Mouse (Mus musculus) liver, postnatal 0 days (tissue): ENCODE measurements around the gene Exd2. TPM values are rescaled to one million over a fixed set of nuclear protein-coding genes. Genes with fewer than 3 reads are reported as not detected.

Experiments used
- ATAC-seq: fragments of 200-750 bp; cut with Nextera tagmentation; 2 replicates; pipeline ENCODE4 v1.8.0; 2017; ENCODE audit warnings: mild to moderate bottlenecking, moderate library complexity
- DNase-seq: peaks from one replicate; pipeline ENCODE4 v3.0.0-alpha.2; 2016
- H3K27ac ChIP-seq: fragments of 300-500 bp; sonication (generic); 2 replicates; pipeline ENCODE4 v1.5.1; 2014; ENCODE audit warnings: antibody characterized with exemption, moderate library complexity, mild to moderate bottlenecking, low read depth
- H3K27me3 ChIP-seq: fragments of 300-500 bp; sonication (generic); 2 replicates; pipeline ENCODE4 v1.6.1; 2014; ENCODE audit warnings: low read length, control low read depth, mixed read lengths; ENCODE audit not compliant: insufficient read depth
- H3K36me3 ChIP-seq: fragments of 300-500 bp; sonication (generic); replicated peaks from 2 replicates; pipeline ENCODE4 v1.6.1; 2014; ENCODE audit warnings: mild to moderate bottlenecking, control low read depth, low read length, moderate library complexity, mixed read lengths; ENCODE audit not compliant: insufficient read depth
- H3K4me1 ChIP-seq: fragments of 300-500 bp; sonication (generic); 2 replicates; pipeline ENCODE4 v1.6.1; 2014; ENCODE audit warnings: antibody characterized with exemption, mild to moderate bottlenecking, control low read depth; ENCODE audit not compliant: insufficient read depth
- H3K4me2 ChIP-seq: fragments of 300-500 bp; sonication (generic); 2 replicates; pipeline ENCODE4 v1.6.1; 2014; ENCODE audit warnings: low read depth, mild to moderate bottlenecking, low read length, moderate library complexity, mixed read lengths
- H3K4me3 ChIP-seq: fragments of 300-500 bp; sonication (generic); 2 replicates; pipeline ENCODE4 v1.5.1; 2014; ENCODE audit warnings: low read depth, low read length
- H3K9ac ChIP-seq: fragments of 300-500 bp; sonication (generic); replicated peaks from 2 replicates; pipeline ENCODE4 v1.6.1; 2014; ENCODE audit warnings: mild to moderate bottlenecking, moderate library complexity
- H3K9me3 ChIP-seq: fragments of 300-500 bp; sonication (generic); 2 replicates; pipeline ENCODE4 v1.6.1; 2016; ENCODE audit warnings: mild to moderate bottlenecking, control low read depth, low read length, mixed read lengths
- CTCF ChIP-seq: sonication (generic); IDR thresholded peaks from 2 replicates; pipeline ENCODE4 v1.5.1; 2016; ENCODE audit warnings: antibody characterized with exemption, low read depth
- EP300 ChIP-seq: IDR thresholded peaks from 2 replicates; pipeline ENCODE4 v1.6.1; 2016; ENCODE audit warnings: antibody characterized with exemption, low read depth, mild to moderate bottlenecking
- WGBS: fragments of 180-500 bp; shearing (Covaris S2); extraction: QIAGEN DNeasy Blood & Tissue Kit; methylation state at CpG from one replicate; pipeline ENCODE4 v1.1.7; 2014; ENCODE audit not compliant: insufficient replicate concordance; 5-methylcytosine and 5-hydroxymethylcytosine counted together
- polyA plus RNA-seq: library from polyadenylated mRNA; unstranded; fragments of >200 nt; fragmentation: Nextera tagmentation; extraction: Ambion mirVana; gene quantifications from 2 replicates; pipeline ENCODE4 v1.2.1, GENCODE M21; 2015

Exd2 gene
- polyA plus RNA-seq, 1 experiment from 2014 or later, result 3.6 TPM

DNA sequence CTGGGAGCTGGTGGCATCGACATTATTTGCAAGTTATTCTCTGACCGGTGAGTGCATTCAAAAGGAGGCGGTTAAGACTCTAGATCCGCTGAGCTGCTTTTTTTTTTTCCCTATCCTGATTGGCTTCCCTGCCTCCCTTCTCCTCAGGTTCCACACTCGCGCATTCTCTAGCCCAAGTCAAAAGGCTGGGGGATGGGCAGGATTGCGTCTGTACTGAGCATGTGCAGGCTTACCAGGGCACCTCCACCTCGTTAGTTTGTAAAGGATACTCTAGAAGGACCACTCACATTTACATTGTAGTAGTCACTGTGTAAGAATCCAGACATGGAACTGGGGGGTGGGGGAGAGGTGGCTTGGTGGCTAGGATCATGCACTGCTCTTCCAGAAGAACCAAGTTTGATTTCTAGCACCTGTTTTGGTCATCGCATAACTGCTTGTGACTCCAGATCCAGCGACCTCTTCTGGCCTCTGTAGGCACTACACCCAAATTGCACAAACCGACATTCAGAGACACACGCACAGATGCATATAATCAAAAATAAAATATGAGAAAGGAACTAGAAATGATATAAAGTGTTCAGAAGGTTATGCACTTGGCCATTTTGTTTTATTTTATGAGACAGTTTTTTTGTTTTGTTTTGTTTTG lies 61.5 kb downstream of the Exd2 start:
- peaks cover 47% of the 10 kb centered on the region for H3K27me3 ChIP-seq

DNA sequence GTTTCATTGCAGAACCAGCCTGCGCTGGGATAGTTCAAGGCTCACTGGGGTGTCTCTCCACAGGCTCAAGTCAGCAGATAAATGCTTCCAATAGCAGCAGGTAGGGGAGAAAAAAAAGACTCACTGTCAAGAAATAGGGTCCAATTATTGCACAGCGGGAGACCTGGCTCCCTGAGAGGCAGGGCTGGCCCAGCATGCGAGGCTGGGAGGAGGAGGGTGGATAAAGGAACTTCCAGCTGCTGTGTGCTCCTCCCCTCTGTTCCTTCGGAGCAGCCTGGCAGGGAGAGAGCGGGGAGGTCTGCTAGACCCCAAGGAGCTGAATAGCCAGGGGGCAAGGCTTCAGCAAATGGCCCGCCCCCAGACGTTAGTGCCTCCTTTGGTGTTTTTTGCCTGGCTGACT lies 62.6 kb downstream of the Exd2 start:
- TF ChIP-seq CTCF, result no peak
- TF ChIP-seq EP300, result no peak
- ATAC-seq (no peak), DNase-seq (no peak)
- no peaks in the 10 kb centered on the region for H3K36me3 ChIP-seq
- H3K27me3 ChIP-seq, result peaks cover 36% of the 10 kb centered on the region
- H3K4me1 ChIP-seq, result no peaks in the 10 kb centered on the region
- no peak overlapping the region for H3K4me2 ChIP-seq
- H3K4me3 ChIP-seq, result no peak overlapping the region
- 29% methylated on average over 7 of the region's 7 CpGs for WGBS
- H3K27ac ChIP-seq, result no peak overlapping the region
- no peak overlapping the region for H3K9ac ChIP-seq
- H3K9me3 ChIP-seq, result no peaks in the 10 kb centered on the region

More for the DNA sequence above, 61.5 kb downstream of the Exd2 start:
- Histone ChIP-seq H3K4me1 (peaks cover under 1% of the 10 kb centered on the region; the same call in 1 of the 2 replicates), H3K4me3 (no peak overlapping the region), H3K9ac (no peak overlapping the region), H3K9me3 (no peaks in the 10 kb centered on the region), H3K4me2 (no peak overlapping the region), H3K27ac (no peak overlapping the region), H3K36me3 (no peaks in the 10 kb centered on the region)
- ATAC-seq, result no peak
- WGBS, result 36% methylated on average over 12 of the region's 12 CpGs
- TF ChIP-seq CTCF, result peak; percentile 17; the same call in 1 of the 2 replicates
- no peak for TF ChIP-seq EP300
- no peak for DNase-seq

- ATAC-seq (no peak), DNase-seq (no peak)
- Histone ChIP-seq H3K27ac (no peak overlapping the region), H3K27me3 (peaks cover 26% of the 10 kb centered on the region), H3K4me3 (no peak overlapping the region), H3K4me1 (no peaks in the 10 kb centered on the region), H3K4me2 (no peak overlapping the region), H3K9me3 (no peaks in the 10 kb centered on the region), H3K36me3 (no peaks in the 10 kb centered on the region), H3K9ac (no peak overlapping the region)
- no peak for TF ChIP-seq EP300
- 73% methylated on average over 2 of the region's 2 CpGs for WGBS
These were observed 63.6 kb downstream of the Exd2 start for GRCm38 (mm10) chr12:80526511-80526910.

DNA sequence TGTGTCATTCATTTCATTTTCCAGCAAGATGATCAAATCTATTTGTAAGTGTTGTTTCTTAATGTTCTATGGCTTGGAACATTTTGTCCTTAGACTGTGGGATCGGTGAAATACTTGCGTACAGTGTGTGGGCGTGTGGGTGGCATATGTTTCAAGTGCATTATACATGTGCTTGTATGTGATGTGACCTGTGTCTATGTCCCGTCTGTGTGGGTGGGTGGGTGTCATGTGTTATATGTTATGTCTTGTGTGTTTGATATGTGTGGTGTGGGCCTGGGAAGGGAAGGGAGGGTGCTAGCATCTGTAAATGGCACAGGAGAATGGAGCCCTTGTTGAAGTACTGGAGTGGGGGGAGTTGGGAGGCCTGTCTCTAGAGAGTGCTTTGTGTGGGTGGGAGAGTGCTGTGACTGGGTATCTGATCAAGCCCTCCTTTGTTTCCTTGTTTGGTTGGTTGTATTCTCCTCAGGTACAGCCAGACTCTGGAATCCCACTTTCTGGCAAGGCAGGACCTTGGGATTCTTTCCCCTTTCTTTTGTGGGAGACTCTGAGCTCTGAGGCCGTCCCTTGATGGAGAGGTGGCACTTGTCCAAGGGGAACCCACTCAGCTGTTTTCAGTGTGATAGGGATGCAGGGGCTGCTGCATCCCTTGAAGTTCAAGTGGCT lies 65.0 kb downstream of the Exd2 start:
- Histone ChIP-seq H3K4me1 (no peaks in the 10 kb centered on the region), H3K4me3 (no peak overlapping the region), H3K27ac (no peak overlapping the region), H3K9me3 (no peaks in the 10 kb centered on the region), H3K27me3 (peaks cover 18% of the 10 kb centered on the region; the same call in 1 of the 2 replicates), H3K9ac (no peak overlapping the region), H3K36me3 (no peaks in the 10 kb centered on the region), H3K4me2 (no peak overlapping the region)
- 76% methylated on average over 5 of the region's 5 CpGs for WGBS
- ATAC-seq (no peak), DNase-seq (no peak)
- no peak for TF ChIP-seq CTCF
- TF ChIP-seq EP300, result no peak

DNA sequence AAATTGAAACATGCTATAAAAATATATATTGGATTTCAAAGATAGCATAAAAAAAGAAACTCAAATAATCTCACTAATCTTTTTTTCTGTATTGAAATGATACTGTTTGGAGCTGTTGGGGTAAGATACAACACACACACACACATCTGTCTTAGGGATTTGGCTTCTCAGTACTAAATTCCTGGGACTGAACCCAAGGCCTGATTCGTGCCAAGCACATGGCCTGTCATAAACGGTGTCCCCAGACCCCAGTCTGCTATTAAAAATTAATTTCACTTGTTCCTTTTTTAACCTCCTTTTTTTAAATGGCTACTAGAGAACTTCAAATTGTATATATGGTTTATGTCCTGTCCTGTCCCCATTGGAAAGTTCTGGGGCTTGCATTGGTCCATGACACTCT lies 67.2 kb downstream of the Exd2 start:
- no peak for DNase-seq
- Histone ChIP-seq H3K4me1 (no peaks in the 10 kb centered on the region), H3K9ac (no peak overlapping the region), H3K9me3 (no peaks in the 10 kb centered on the region), H3K4me2 (no peak overlapping the region), H3K4me3 (no peak overlapping the region), H3K36me3 (no peaks in the 10 kb centered on the region), H3K27ac (no peak overlapping the region), H3K27me3 (0 out of 2 replicates have a peak, but pooled peaks cover 4% of the 10 kb centered on the region)
- ATAC-seq, result no peak
- WGBS, result 68% methylated on average over 2 of the region's 2 CpGs
- TF ChIP-seq CTCF, result no peak
- no peak for TF ChIP-seq EP300

GRCm38 (mm10) chr12:80530630-80531029 lies 67.7 kb downstream of the Exd2 start:
- Histone ChIP-seq H3K4me1 (no peaks in the 10 kb centered on the region), H3K36me3 (no peaks in the 10 kb centered on the region), H3K4me3 (no peak overlapping the region), H3K27me3 (0 out of 2 replicates have a peak, but pooled peaks cover under 1% of the 10 kb centered on the region), H3K4me2 (no peak overlapping the region), H3K9me3 (no peaks in the 10 kb centered on the region), H3K27ac (no peak overlapping the region), H3K9ac (no peak overlapping the region)
- no peak for DNase-seq
- WGBS, result 78% methylated on average over 6 of the region's 6 CpGs
- TF ChIP-seq EP300 (no peak), CTCF (no peak)
- ATAC-seq, result no peak
